Mouse (Mus musculus) hindlimb bud, embryonic 11.5 days (tissue): ENCODE results near the gene Wnt5b.

Source experiments
- DNase-seq: peaks from one replicate; pipeline ENCODE4 v3.0.0-alpha.2; 2012; ENCODE audit warnings: low read depth, low spot score; ENCODE audit errors: extremely low spot score

Gene Wnt5b

GRCm38 (mm10) chr6:119418392-119419251 lies 125.5 kb downstream of the Wnt5b start:
- no peak for DNase-seq

GRCm38 (mm10) chr6:119417821-119418220 lies 126.3 kb downstream of the Wnt5b start:
- DNase-seq, result no peak

- no peak for DNase-seq
These were observed 126.8 kb downstream of the Wnt5b start, which contains the start of gene Adipor2 for GRCm38 (mm10) chr6:119417354-119417753. Gene Adipor2 (minus strand): TSS chr6:119417704.

- no peak for DNase-seq
These were observed 127.5 kb downstream of the Wnt5b start for GRCm38 (mm10) chr6:119416643-119417042.

GRCm38 (mm10) chr6:119414262-119415043 lies 129.7 kb downstream of the Wnt5b start:
- DNase-seq, result no peak

GRCm38 (mm10) chr6:119412588-119412987 lies 131.6 kb downstream of the Wnt5b start:
- no peak for DNase-seq

GRCm38 (mm10) chr6:119411511-119411910 lies 132.6 kb downstream of the Wnt5b start:
- DNase-seq, result no peak

- DNase-seq, result no peak
These were observed 134.4 kb downstream of the Wnt5b start for GRCm38 (mm10) chr6:119409766-119410165.

- DNase-seq, result no peak
These were observed 135.6 kb downstream of the Wnt5b start for GRCm38 (mm10) chr6:119408582-119408981.

GRCm38 (mm10) chr6:119407818-119408217 lies 136.3 kb downstream of the Wnt5b start:
- DNase-seq, result no peak

GRCm38 (mm10) chr6:119406528-119406927 lies 137.6 kb downstream of the Wnt5b start:
- DNase-seq, result no peak

GRCm38 (mm10) chr6:119405310-119405709 lies 138.8 kb downstream of the Wnt5b start:
- DNase-seq, result no peak

- no peak for DNase-seq
These were observed 139.3 kb downstream of the Wnt5b start for GRCm38 (mm10) chr6:119404854-119405253.

GRCm38 (mm10) chr6:119402976-119403375 lies 141.2 kb downstream of the Wnt5b start:
- no peak for DNase-seq

- DNase-seq, result no peak
These were observed 142.4 kb downstream of the Wnt5b start for GRCm38 (mm10) chr6:119401545-119402304.

- DNase-seq, result no peak
These were observed 143.5 kb downstream of the Wnt5b start for GRCm38 (mm10) chr6:119400649-119401048.

- no peak for DNase-seq
These were observed 144.8 kb downstream of the Wnt5b start for GRCm38 (mm10) chr6:119399371-119399770.

GRCm38 (mm10) chr6:119396309-119396634 lies 147.9 kb downstream of the Wnt5b start:
- no peak for DNase-seq

GRCm38 (mm10) chr6:119395421-119396308 lies 148.5 kb downstream of the Wnt5b start:
- no peak for DNase-seq

- no peak for DNase-seq
These were observed 151.3 kb downstream of the Wnt5b start for GRCm38 (mm10) chr6:119392836-119393235.
